Mouse (Mus musculus) lung, adult 2 months (tissue): ENCODE measurements around the gene Herc3. TPM values are rescaled to one million over a fixed set of nuclear protein-coding genes. Genes with fewer than 3 reads are reported as not detected.

ENCODE experiments used
- DNase-seq: peaks from one replicate; pipeline ENCODE4 v3.0.0; 2022
- H3K4me1 ChIP-seq: fragments of 200-500 bp; 2 replicates; pipeline ENCODE4 v1.6.1; 2011; ENCODE audit warnings: low read length; ENCODE audit not compliant: control insufficient read depth, insufficient read depth
- H3K4me3 ChIP-seq: fragments of 200-500 bp; replicated peaks from 2 replicates; pipeline ENCODE3; 2011; ENCODE audit warnings: low read depth, mild to moderate bottlenecking, control low read depth, low read length; ENCODE audit errors: extremely low read depth
- CTCF ChIP-seq: fragments of 200-500 bp; IDR thresholded peaks from 2 replicates; pipeline ENCODE4 v1.5.1; 2011; ENCODE audit warnings: mild to moderate bottlenecking, low read length, control low read depth; ENCODE audit not compliant: insufficient read depth
- POLR2A ChIP-seq: fragments of 200-500 bp; IDR thresholded peaks from 2 replicates; pipeline ENCODE4 v1.6.1; 2011; ENCODE audit warnings: low read depth, mild to moderate bottlenecking, control low read depth, low read length, borderline replicate concordance; ENCODE audit errors: extremely low read depth
- WGBS: fragments of 180-500 bp; shearing (Covaris S2); methylation state at CpG from one replicate; pipeline ENCODE4 v1.1.7; 2018; 5-methylcytosine and 5-hydroxymethylcytosine counted together
- polyA plus RNA-seq: library from polyadenylated mRNA; depleted of rRNA; stranded (reverse); fragments of >200 nt; gene quantifications from 2 replicates; pipeline ENCODE4 v1.2.3, GENCODE M21; 2012

Gene Herc3
- polyA plus RNA-seq, 1 experiment, result 9.8 TPM

DNA sequence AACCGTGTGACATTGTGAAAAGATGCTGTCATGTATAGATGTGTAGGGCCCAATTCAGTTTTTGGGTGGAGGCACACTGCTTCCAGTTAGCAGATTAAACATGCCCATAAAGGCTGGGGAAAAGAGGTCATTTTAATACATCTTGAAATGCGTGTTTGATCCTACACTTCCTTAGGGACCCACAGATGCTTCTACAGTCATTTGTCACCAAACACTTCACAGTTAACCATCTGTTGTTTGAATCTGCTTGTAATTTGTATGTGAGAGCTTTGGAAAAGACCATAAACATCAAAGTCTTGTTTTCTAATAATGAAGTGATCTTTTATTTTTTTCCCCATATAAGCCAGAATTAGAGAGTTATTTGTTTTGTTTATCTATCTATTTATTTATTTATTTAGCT is 76.5 kb downstream of the Herc3 start:
- no peaks in the 10 kb centered on the region for H3K4me1 ChIP-seq
- no peak overlapping the region for H3K4me3 ChIP-seq
- no peak for DNase-seq
- TF ChIP-seq CTCF (no peak), POLR2A (no peak)
- WGBS, result 87% methylated on average over 2 of the region's 2 CpGs

DNA sequence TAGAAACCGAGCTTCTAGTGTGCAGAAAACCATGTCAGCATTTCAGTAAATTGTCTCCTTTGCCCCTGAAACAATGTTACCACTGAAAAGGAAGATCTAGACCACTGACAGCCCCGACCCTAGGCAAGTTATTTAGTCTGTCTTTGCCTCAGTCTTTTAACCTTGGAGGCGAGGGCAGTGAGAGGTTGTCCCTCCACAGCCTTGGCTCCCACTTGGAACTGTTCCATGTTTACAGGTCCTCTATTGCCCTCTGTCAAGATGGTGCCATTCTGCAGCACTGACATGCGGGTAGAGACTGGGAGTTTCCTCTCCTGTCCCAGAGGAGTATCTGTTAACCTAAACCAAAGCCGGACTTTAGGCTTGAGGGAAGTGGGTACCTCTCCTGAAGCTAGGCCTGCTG is 81.6 kb downstream of the Herc3 start:
- Histone ChIP-seq H3K4me3 (no peak overlapping the region), H3K4me1 (no peaks in the 10 kb centered on the region)
- 62% methylated on average over 5 of the region's 5 CpGs for WGBS
- no peak for DNase-seq
- TF ChIP-seq POLR2A (no peak), CTCF (no peak)

DNA sequence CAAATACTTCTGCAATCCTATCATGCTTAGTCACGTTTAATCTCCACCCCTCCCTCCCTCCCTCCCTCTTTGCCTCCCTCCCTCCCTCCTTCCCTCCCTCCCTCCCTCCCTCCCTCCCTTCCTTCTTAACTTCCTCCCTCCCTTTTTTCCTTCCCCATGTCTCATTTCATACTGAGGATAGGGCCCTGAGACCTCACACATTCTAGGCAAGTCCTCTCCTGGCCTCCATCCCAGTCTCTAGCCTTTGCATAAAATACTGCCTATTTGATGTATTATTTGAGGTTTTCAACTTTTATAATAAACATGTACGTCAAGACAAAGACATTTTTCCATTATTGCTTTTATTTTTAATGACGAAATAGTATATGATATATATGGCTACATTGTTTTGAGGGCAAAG is 82.3 kb downstream of the Herc3 start:
- TF ChIP-seq POLR2A (no peak), CTCF (no peak)
- Histone ChIP-seq H3K4me3 (no peak overlapping the region), H3K4me1 (no peaks in the 10 kb centered on the region)
- 68% methylated on average over 3 of the region's 3 CpGs for WGBS
- DNase-seq, result no peak

DNA sequence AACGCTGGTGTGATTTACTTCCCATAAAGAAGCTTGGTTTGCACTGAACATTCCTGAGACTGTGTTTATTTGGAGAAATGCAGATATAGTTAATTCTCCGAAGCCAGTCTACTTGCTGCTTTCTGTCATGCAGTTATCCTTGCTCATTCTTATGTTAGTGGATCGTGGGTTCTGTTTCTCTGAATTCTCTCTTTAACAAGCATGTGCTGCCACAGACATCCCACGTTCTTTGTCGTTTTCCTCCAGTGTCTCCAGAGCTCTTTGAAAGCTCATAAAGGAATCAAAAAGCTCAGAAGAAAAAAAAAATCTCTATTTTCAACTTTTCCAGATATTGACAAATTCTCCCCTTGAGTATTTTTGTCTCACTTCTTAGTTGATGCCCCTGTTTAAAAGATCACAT is 82.7 kb downstream of the Herc3 start:
- DNase-seq, result no peak
- H3K4me3 ChIP-seq, result no peak overlapping the region
- WGBS, result 72% methylated on average over 5 of the region's 5 CpGs
- H3K4me1 ChIP-seq, result no peaks in the 10 kb centered on the region
- TF ChIP-seq CTCF, result no peak
- no peak for TF ChIP-seq POLR2A

DNA sequence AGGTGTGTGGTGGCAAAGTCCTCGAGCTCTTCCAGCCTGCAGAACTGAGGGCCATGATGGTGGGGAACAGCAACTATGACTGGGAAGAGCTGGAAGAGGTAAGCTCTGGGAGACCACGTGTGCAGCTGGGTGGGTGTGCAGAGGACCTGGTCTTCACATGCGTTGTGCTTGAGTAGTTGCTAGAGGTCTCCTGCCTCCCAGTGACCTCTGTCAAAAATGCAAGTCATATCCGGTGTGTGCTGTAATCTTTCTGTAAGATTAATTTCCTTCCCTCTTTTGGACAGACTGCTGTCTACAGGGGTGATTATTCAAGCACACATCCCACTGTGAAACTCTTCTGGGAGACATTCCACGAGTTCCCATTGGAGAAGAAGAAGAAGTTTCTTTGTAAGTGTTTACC is 85.2 kb downstream of the Herc3 start:
- Histone ChIP-seq H3K4me3 (no peak overlapping the region), H3K4me1 (no peaks in the 10 kb centered on the region)
- DNase-seq, result no peak
- 70% methylated on average over 5 of the region's 5 CpGs for WGBS
- no peak for TF ChIP-seq POLR2A

DNA sequence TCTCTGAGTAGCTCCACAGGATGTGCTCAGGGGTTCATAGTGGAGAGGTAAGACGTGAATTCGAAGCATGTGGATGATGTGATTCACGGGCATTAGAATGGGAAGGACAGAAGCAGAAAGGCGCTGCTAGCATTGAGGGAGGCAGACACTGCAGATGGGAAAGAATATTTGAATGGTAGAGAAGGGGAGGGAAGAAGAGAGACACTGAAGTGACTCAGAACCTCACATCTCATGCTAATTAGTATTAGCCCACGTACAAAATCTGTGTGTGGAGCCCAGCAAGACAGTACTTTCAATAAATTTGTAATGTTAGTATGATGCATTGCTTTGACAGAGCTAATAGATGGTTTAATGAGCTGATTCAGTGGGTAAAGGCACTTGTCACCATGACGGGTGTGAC is 89.5 kb downstream of the Herc3 start:
- WGBS, result 86% methylated on average over 6 of the region's 6 CpGs
- Histone ChIP-seq H3K4me1 (no peaks in the 10 kb centered on the region), H3K4me3 (no peak overlapping the region)
- no peak for TF ChIP-seq CTCF
- no peak for TF ChIP-seq POLR2A
- DNase-seq, result no peak

DNA sequence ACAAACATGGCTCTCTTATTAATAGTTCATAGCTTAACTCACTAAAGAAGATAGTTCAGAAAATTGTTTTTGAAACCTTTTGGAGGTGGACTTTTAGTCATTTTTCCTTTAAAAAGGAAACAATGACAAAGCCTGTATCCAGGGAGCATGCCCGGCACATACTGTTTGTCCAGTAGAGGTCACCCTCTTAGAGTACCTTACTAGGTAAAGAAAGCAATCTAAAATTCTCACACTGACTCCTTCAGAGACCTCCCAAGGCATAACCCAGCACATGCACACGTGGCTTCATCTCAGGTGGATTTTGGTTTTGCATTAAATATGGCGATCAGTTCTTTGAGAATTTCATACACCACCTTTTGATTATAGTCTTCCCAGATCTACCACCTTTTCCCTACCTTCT is 90.4 kb downstream of the Herc3 start:
- no peak for DNase-seq
- no peak overlapping the region for H3K4me3 ChIP-seq
- 45% methylated on average over 3 of the region's 3 CpGs for WGBS

DNA sequence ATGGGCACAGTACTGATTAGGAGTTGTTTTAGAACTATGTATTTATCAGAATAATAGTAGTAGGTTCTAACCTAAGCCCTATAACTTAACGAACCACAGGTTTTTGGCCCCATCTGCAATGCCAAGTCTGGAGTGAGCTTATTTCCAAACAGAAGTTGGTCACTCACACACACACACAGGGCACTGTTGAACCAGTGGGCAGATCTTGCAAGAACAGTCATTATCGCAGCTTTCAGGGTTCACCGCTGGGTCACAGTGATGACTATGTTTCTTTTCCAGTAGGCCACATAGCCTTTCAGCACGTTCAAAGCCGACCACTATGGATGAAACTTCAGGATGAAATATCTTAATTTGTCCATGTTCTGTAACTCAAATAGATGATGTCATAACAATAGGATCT is 91.2 kb downstream of the Herc3 start:
- DNase-seq, result no peak
- Histone ChIP-seq H3K4me3 (no peak overlapping the region), H3K4me1 (peaks cover 3% of the 10 kb centered on the region; the same call in 1 of the 2 replicates)
- 80% methylated on average over 5 of the region's 5 CpGs for WGBS
- TF ChIP-seq CTCF, result no peak
- TF ChIP-seq POLR2A, result no peak

More for the DNA sequence above, 90.4 kb downstream of the Herc3 start:
- no peaks in the 10 kb centered on the region for H3K4me1 ChIP-seq
- TF ChIP-seq POLR2A (no peak), CTCF (no peak)

DNA sequence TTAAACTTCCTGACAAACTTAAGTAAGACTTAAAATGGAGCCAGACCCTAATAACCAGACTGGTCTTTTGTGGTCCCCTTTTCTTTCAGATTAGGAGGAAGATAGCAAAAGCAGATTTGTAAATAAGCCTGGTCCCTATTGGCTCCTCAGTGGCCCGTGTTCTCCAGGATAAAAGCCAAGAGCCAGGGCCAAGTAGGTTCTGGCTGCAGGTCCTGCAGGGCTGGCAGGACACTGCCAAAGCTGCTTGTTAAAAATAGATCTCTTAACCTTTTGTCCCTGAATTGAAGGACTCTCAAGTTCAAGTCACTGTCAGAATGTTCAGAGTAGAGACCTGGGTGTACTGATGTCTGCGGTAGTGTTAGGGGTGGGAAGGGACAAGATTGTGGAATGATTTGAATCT is 96.6 kb downstream of the Herc3 start:
- 46% methylated on average over 2 of the region's 2 CpGs for whole genome bisulfite sequencing
- TF ChIP-seq POLR2A (no peak), CTCF (no peak)
- DNase-seq, result no peak
- no peak overlapping the region for H3K4me3 ChIP-seq
- H3K4me1 ChIP-seq, result peaks cover 5% of the 10 kb centered on the region

DNA sequence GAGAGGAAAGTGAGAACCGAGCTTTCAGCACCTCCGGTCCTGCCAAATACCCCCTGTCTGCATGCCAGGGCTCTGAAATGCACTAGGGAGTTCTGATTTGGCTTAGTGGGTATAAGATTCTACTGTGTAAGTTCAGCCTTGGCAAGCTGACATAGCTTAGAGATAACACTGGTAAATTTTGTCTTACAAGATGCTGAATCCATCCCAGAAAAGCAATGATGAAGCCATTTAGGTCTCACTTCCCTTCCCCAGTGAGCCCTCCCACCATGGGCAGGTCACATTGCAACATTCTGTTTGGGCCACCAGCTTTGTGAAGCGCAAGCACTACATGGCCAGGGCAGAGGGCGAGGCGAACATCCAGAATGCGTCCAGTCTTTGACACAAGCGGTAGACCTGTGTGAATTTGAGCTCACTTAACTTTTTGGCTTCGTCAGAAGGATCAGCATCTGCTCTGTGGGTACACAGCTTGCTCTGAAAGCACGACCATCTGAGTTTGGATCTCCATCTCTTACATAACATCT is 98.7 kb downstream of the Herc3 start:
- H3K4me1 ChIP-seq, result peaks cover 5% of the 10 kb centered on the region
- H3K4me3 ChIP-seq, result no peak overlapping the region
- 66% methylated on average over 9 of the region's 9 CpGs for WGBS
- TF ChIP-seq POLR2A (no peak), CTCF (no peak)
- DNase-seq, result peak; percentile 20

DNA sequence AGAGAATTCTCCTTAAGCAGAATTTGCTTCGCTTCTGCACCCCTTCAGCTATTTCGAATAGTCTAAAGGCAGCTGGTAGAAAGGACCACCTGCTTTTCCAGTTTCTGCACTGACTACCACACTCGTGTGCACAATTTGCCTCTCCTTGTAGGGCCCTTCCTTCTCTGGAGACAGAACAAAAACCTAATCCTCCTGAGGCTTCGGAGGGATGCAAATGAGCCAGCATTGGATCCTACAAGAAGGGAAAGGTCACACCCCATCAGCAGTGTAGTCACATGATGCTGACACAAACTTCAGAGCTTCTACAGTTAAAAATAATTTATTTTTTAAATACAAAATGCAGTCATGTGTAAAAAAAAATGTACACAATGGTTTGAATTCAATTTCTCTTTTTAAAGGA is 99.9 kb downstream of the Herc3 start:
- Histone ChIP-seq H3K4me3 (no peak overlapping the region), H3K4me1 (peaks cover 5% of the 10 kb centered on the region)
- 71% methylated on average over 4 of the region's 4 CpGs for WGBS
- TF ChIP-seq POLR2A (no peak), CTCF (no peak)
- DNase-seq, result no peak
